ENCODE assay signal across 8 mouse cellular contexts in the genomic region with DNA sequence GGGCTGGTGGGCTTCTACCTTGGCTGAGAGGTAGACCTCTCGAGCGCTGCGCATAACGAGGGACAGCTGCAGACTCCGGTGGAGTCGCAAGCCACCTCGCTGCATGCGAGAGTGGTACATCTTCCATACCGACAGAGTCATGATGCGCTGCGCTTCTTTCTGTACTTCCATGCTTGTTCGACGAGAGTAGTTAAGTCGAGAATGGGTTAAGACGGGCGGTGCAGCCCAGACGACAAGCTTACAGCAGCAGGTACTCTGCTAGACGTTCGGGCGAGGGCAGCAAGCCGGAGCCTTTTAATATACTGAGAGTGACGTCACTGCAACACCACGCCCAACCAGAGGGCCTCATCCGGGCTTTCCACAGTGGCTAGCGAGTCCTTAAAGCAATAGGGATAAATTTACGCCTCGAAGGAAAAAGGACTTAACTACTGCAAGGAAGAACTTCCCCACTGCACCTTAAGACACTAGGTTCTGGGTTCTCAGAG. TPM values are rescaled to one million over a fixed set of nuclear protein-coding genes. Genes with fewer than 3 reads are reported as not detected.
DNase-seq lines count a peak whose midpoint lies in the region; ATAC-seq lines count a peak whose summit lies in the region.

A gene (minus strand): TSS at position 272 of the 485 bp plus-strand sequence.

- no peaks in the 10 kb centered on the region for H3K9me3 ChIP-seq in intestine, embryonic 15.5 days

- peaks cover 21% of the 10 kb centered on the region for H3K4me1 ChIP-seq in intestine, embryonic 15.5 days (replicated peaks)

- peak within 1 kb of the TSS; percentile 97 for H3K27ac ChIP-seq in intestine, embryonic 15.5 days

- H3K4me3 ChIP-seq in intestine, embryonic 15.5 days (replicated peaks): peak within 1 kb of the TSS; percentile 76

- H3K4me2 ChIP-seq in intestine, embryonic 15.5 days (replicated peaks): peak within 1 kb of the TSS; percentile 84

- H3K9ac ChIP-seq in intestine, embryonic 15.5 days: peak within 1 kb of the TSS; percentile 89

- intact Hi-C loops in left cerebral cortex, postnatal 14 days (cut with DNase I): no loop called here

- peak; percentile 96 for DNase-seq in adrenal gland, adult 2 months
- DNase-seq in embryo, embryonic 11 days: peak; percentile 96
- peak; percentile 95 for DNase-seq in gastrocnemius, postnatal 25 days
- DNase-seq in left cerebral cortex, postnatal 14 days (ENCODE audit: low spot score in 2 of 2): peak; percentile 95 to 96
- DNase-seq in right cerebral cortex, postnatal 14 days: peak; percentile 84
- DNase-seq in urinary bladder, postnatal 25 days (ENCODE audit: low spot score): peak; percentile 95

- no peaks in the 10 kb centered on the region for H3K36me3 ChIP-seq in intestine, embryonic 15.5 days

- WGBS in intestine, embryonic 15.5 days: under 1% methylated on average over 27 of the region's 27 CpGs

- peak; percentile 70 for ATAC-seq in intestine, embryonic 15.5 days
- ATAC-seq in megakaryocyte-erythroid progenitor cell, adult 5-6 weeks (replicated peaks; ENCODE audit: low FRiP score, low TSS enrichment, poor library complexity, severe bottlenecking): peak; percentile 66

- no peaks in the 10 kb centered on the region for H3K27me3 ChIP-seq in intestine, embryonic 15.5 days (replicated peaks)

RNA-seq across cellular contexts. Expression of the gene that starts here (rescaled TPM):
- 10 to 100 TPM; 24.9 to 34.8 TPM for total RNA-seq in adrenal gland, adult 2 months (2021)
- 13.7 and 27.0 TPM in 2 replicates for polyA plus RNA-seq in adrenal gland, adult 2 months (2012; rRNA removed)
- 1 to 10 TPM; 5.9 to 7.1 TPM for total RNA-seq in gastrocnemius, postnatal 25 days (2021)
- 84.2 and 85.5 TPM in 2 replicates for polyA plus RNA-seq in intestine, embryonic 15.5 days (2015; fragmentation: Nextera tagmentation; extraction: Ambion mirVana)
- 10 to 100 TPM; 12.6 to 14.8 TPM for total RNA-seq in left cerebral cortex, postnatal 14 days (2021)
- total RNA-seq in megakaryocyte-erythroid progenitor cell, adult 5-6 weeks (2014; fragmentation: Nextera tagmentation): 23.2 and 27.2 TPM in 2 replicates
- total RNA-seq in megakaryocyte-erythroid progenitor cell, adult 5-6 weeks (2017): 47.1 and 60.7 TPM in 2 replicates

Comparison
In these comparisons a context has a peak if more than half of its experiments do, and no peak if none do; other contexts are left out.
1. Peak in every context shown above with its lines: DNase-seq, ATAC-seq, H3K4me3 ChIP-seq and H3K27ac ChIP-seq.